7 mouse cellular contexts compared by ENCODE assay signal in genomic region chr17:64201609-64202008, GRCm38 (mm10).
"Had no signal": no experiment of that assay in that cellular context is flagged by ENCODE, and none has a peak within 500 bp of the region (broad histone marks: within the 10 kb centered on the region; RNA-seq: fewer than 3 reads in every experiment).

No protein-coding gene starts in this region.

- DNase-seq: kidney, adult 9 months; kidney, postnatal 36 days; lung, postnatal 14 days; right cerebral cortex, postnatal 14 days; thymus, postnatal 36 days had no signal

- ATAC-seq: intestine, postnatal 0 days; midbrain, embryonic 13.5 days had no signal
